Mouse (Mus musculus) ES-E14 (cell line): ENCODE measurements around the gene Sh2d4b.

ENCODE experiments used
- CHD2 ChIP-seq: IDR thresholded peaks from 2 replicates; pipeline ENCODE4 v1.6.1; 2014; ENCODE audit warnings: mild to moderate bottlenecking, low read depth, low read length, inconsistent platforms
- HCFC1 ChIP-seq: IDR thresholded peaks from 2 replicates; pipeline ENCODE4 v1.6.1; 2012; ENCODE audit warnings: low read length, inconsistent platforms, borderline replicate concordance; ENCODE audit not compliant: insufficient read depth
- MAFK ChIP-seq: IDR thresholded peaks from 2 replicates; pipeline ENCODE4 v1.6.1; 2014; ENCODE audit warnings: mild to moderate bottlenecking, low read depth, low read length, inconsistent platforms; ENCODE audit not compliant: insufficient read depth
- ZC3H11A ChIP-seq: IDR thresholded peaks from 2 replicates; pipeline ENCODE4 v1.6.1; 2012; ENCODE audit warnings: low read depth, mild to moderate bottlenecking, inconsistent platforms, low read length, borderline replicate concordance
- ZNF384 ChIP-seq: IDR thresholded peaks from 2 replicates; pipeline ENCODE4 v1.6.1; 2012; ENCODE audit warnings: low read depth, low read length, inconsistent platforms

GRCm38 (mm10) chr14:40911529-40911928 is 18.5 kb upstream of the Sh2d4b start:
- no peak for TF ChIP-seq HCFC1
- no peak for TF ChIP-seq CHD2
- no peak for TF ChIP-seq ZNF384
- TF ChIP-seq MAFK: no peak
- TF ChIP-seq ZC3H11A: no peak
